ENCODE assay signal across 20 mouse cellular contexts in the genomic region with DNA sequence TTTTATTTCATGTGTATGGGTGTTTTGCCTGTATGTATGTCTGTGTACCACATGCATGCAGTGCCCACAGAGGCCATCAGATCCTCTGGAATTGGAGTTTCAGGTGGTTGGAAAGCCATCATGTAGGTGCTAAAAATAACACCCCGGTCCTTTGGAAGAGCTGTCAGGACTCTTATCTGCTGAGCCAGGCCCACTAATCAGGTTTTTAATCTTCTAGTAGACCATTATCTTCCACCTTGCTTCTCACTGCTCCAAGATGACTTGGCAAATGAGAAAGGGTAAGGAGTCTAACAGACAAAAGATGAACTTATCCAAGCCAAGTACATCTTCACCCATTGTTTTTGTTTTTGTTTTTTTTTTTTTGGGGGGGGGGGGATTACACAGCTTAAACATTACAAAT. TPM values are rescaled to one million over a fixed set of nuclear protein-coding genes. Genes with fewer than 3 reads are reported as not detected.
DNase-seq lines count a peak whose midpoint lies in the region; ATAC-seq and TF ChIP-seq lines count a peak whose summit lies in the region.
"Had no signal": no experiment of that assay in that cellular context is flagged by ENCODE, and none has a peak within 500 bp of the region (broad histone marks: within the 10 kb centered on the region; RNA-seq: fewer than 3 reads in every experiment).

No protein-coding gene starts in this region.

- peak; percentile 43; the same call in 1 of the 2 replicates for ATAC-seq in erythroid progenitor cell, adult 5-6 weeks (replicated peaks; ENCODE audit: low FRiP score, poor library complexity, severe bottlenecking)
- ATAC-seq in liver, embryonic 15.5 days (ENCODE audit: insufficient read depth) = peak; percentile 67
- ATAC-seq in forebrain, embryonic 11.5 days (replicated peaks; ENCODE audit: low FRiP score) = no peak
- no peak for ATAC-seq in stomach, postnatal 0 days (ENCODE audit: low FRiP score, low TSS enrichment)
- ATAC-seq: forebrain, embryonic 14.5 days; hindbrain, postnatal 0 days had no signal

- TF ChIP-seq EP300 in stomach, postnatal 0 days (optimal IDR thresholded peaks at IDR 0.05) = no peak

- no peak overlapping the region for H3K9ac ChIP-seq in liver, embryonic 15.5 days
- no peak overlapping the region for H3K9ac ChIP-seq in forebrain, embryonic 11.5 days (ENCODE audit: low read length)
- H3K9ac ChIP-seq in stomach, postnatal 0 days (ENCODE audit: low read length) = no peak overlapping the region
- H3K9ac ChIP-seq: embryonic facial prominence, embryonic 13.5 days; hindbrain, embryonic 13.5 days had no signal

- no peaks in the 10 kb centered on the region for H3K27me3 ChIP-seq in liver, embryonic 15.5 days
- H3K27me3 ChIP-seq in forebrain, embryonic 11.5 days (ENCODE audit: control insufficient read depth, insufficient read depth, low read length) = no peaks in the 10 kb centered on the region
- H3K27me3 ChIP-seq in stomach, postnatal 0 days (ENCODE audit: control insufficient read depth, insufficient read depth, low read length) = no peaks in the 10 kb centered on the region
- H3K27me3 ChIP-seq: embryonic facial prominence, embryonic 13.5 days; hindbrain, embryonic 13.5 days had no signal

- H3K9me3 ChIP-seq in liver, embryonic 15.5 days (replicated peaks) = no peaks in the 10 kb centered on the region
- no peaks in the 10 kb centered on the region for H3K9me3 ChIP-seq in forebrain, embryonic 11.5 days (ENCODE audit: control insufficient read depth, low read length)
- H3K9me3 ChIP-seq in stomach, postnatal 0 days (ENCODE audit: control insufficient read depth, low read length) = no peaks in the 10 kb centered on the region
- H3K9me3 ChIP-seq: embryonic facial prominence, embryonic 13.5 days; hindbrain, embryonic 13.5 days had no signal

- H3K4me3 ChIP-seq in liver, embryonic 15.5 days (replicated peaks) = no peak overlapping the region
- H3K4me3 ChIP-seq in forebrain, embryonic 11.5 days (ENCODE audit: low read depth, low read length) = no peak overlapping the region
- H3K4me3 ChIP-seq in stomach, postnatal 0 days (ENCODE audit: low read depth, low read length) = no peak overlapping the region
- H3K4me3 ChIP-seq: embryonic facial prominence, embryonic 13.5 days; gastrocnemius, adult 2 months; hindbrain, embryonic 13.5 days had no signal

- TF ChIP-seq CTCF in stomach, postnatal 0 days (IDR thresholded peaks at IDR 0.05; ENCODE audit: low read depth) = no peak

- no peaks in the 10 kb centered on the region for H3K36me3 ChIP-seq in liver, embryonic 15.5 days (replicated peaks)
- no peaks in the 10 kb centered on the region for H3K36me3 ChIP-seq in forebrain, embryonic 11.5 days (ENCODE audit: control insufficient read depth, insufficient read depth, low read length)
- no peaks in the 10 kb centered on the region for H3K36me3 ChIP-seq in stomach, postnatal 0 days (ENCODE audit: control insufficient read depth, insufficient read depth, low read length)
- H3K36me3 ChIP-seq: embryonic facial prominence, embryonic 13.5 days; hindbrain, embryonic 13.5 days had no signal

- H3K4me1 ChIP-seq in liver, embryonic 15.5 days (replicated peaks) = peaks cover 78% of the 10 kb centered on the region
- H3K4me1 ChIP-seq in forebrain, embryonic 11.5 days (replicated peaks; ENCODE audit: control insufficient read depth, insufficient read depth, low read length) = no peaks in the 10 kb centered on the region
- H3K4me1 ChIP-seq in stomach, postnatal 0 days (replicated peaks; ENCODE audit: control insufficient read depth, insufficient read depth) = 0 out of 2 replicates have a peak, but pooled peaks cover 10% of the 10 kb centered on the region

- H3K27ac ChIP-seq in liver, embryonic 15.5 days (replicated peaks) = peak overlapping the region; percentile 43; the same call in 1 of the 2 replicates
- H3K27ac ChIP-seq in forebrain, embryonic 11.5 days (ENCODE audit: low read depth, low read length) = no peak overlapping the region
- H3K27ac ChIP-seq in stomach, postnatal 0 days (replicated peaks) = no peak overlapping the region
- H3K27ac ChIP-seq: gastrocnemius, adult 2 months; hindbrain, postnatal 0 days had no signal

- peak overlapping the region; percentile 21; the same call in 1 of the 2 replicates for H3K4me2 ChIP-seq in liver, embryonic 15.5 days
- H3K4me2 ChIP-seq in forebrain, embryonic 11.5 days (ENCODE audit: low read depth, low read length, severe bottlenecking) = no peak overlapping the region
- no peak overlapping the region for H3K4me2 ChIP-seq in stomach, postnatal 0 days (replicated peaks; ENCODE audit: low read depth)
- H3K4me2 ChIP-seq: embryonic facial prominence, embryonic 13.5 days; heart, embryonic 11.5 days; hindbrain, embryonic 13.5 days had no signal

- WGBS in liver, embryonic 15.5 days (ENCODE audit: insufficient replicate concordance) = 9% methylated on average over 1 of the region's 1 CpGs
- WGBS in forebrain, embryonic 11.5 days = 91% methylated on average over 1 of the region's 1 CpGs
- 48% methylated on average over 1 of the region's 1 CpGs for WGBS in stomach, postnatal 0 days

- DNase-seq in heart, adult 11 months = peak; percentile 40
- no peak for DNase-seq in heart, adult 8-10 months (ENCODE audit: low spot score)
- peak; percentile 61 for DNase-seq in 416B (ENCODE audit: low read depth)
- DNase-seq in right cerebral cortex, postnatal 10 days (ENCODE audit: low spot score in 2 of 2) = no peak
- DNase-seq in forebrain, embryonic 11.5 days (ENCODE audit: low spot score) = no peak
- DNase-seq in stomach, postnatal 0 days (ENCODE audit: low spot score) = no peak
- DNase-seq: adrenal gland, adult 2 months; adrenal gland, postnatal 25 days; cerebellum, adult 8-10 months; cerebellum, postnatal 14 days; gastrocnemius, adult 2 months; gastrocnemius, postnatal 25 days; heart, postnatal 4 days had no signal

RNA-seq across cellular contexts. Expression of gene Xpo6, which starts 16.7 kb away (rescaled TPM):
- 10 to 100 TPM; 12.3 to 22.8 (median 18.8) TPM for total RNA-seq in heart, adult 8-10 months (2022)
- total RNA-seq in erythroid progenitor cell, adult 5-6 weeks (2015; ENCODE audit: low replicate concordance) = 58.4 and 66.2 TPM in 2 replicates
- total RNA-seq in erythroid progenitor cell, adult 5-6 weeks (2017; ENCODE audit: low replicate concordance) = 21.9 and 25.2 TPM in 2 replicates
- polyA plus RNA-seq in liver, embryonic 15.5 days (2015; fragmentation: Nextera tagmentation; extraction: Ambion mirVana) = 16.3 and 20.8 TPM in 2 replicates
- polyA plus RNA-seq in forebrain, embryonic 11.5 days (2014; fragmentation: Nextera tagmentation; extraction: Ambion mirVana) = 76.4 and 91.6 TPM in 2 replicates
- polyA plus RNA-seq in stomach, postnatal 0 days (2015; fragmentation: Nextera tagmentation; extraction: Ambion mirVana) = 19.3 and 19.7 TPM in 2 replicates

Comparison
In these comparisons a context has a peak if more than half of its experiments do, and no peak if none do; other contexts are left out.
1. DNase-seq: peak in heart, adult 11 months (single experiment) and 416B (single experiment); none in heart, adult 8-10 months (single experiment), right cerebral cortex, postnatal 10 days (0 of 2), forebrain, embryonic 11.5 days (single experiment) and stomach, postnatal 0 days (single experiment).
2. ATAC-seq: peak in erythroid progenitor cell, adult 5-6 weeks (single experiment) and liver, embryonic 15.5 days (single experiment); none in forebrain, embryonic 11.5 days (single experiment) and stomach, postnatal 0 days (single experiment).